Mouse (Mus musculus) cerebellum, adult 2 months (tissue): ENCODE results near the gene Slc38a9. TPM values are rescaled to one million over a fixed set of nuclear protein-coding genes. Genes with fewer than 3 reads are reported as not detected.

Experiments
- DNase-seq, 2 experiments: peaks; one replicate each; pipeline ENCODE4 v3.0.0; 2021
- H3K27ac ChIP-seq: fragments of 200-500 bp; 2 replicates; pipeline ENCODE4 v1.5.1; 2012; ENCODE audit warnings: low read length, control low read depth, inconsistent platforms; ENCODE audit not compliant: insufficient read depth
- H3K27me3 ChIP-seq: fragments of 200-500 bp; 2 replicates; pipeline ENCODE4 v1.6.1; 2012; ENCODE audit warnings: inconsistent platforms, mild to moderate bottlenecking, low read length, moderate library complexity; ENCODE audit not compliant: control insufficient read depth, insufficient read depth
- H3K4me1 ChIP-seq: fragments of 200-500 bp; 2 replicates; pipeline ENCODE4 v1.6.1; 2011; ENCODE audit warnings: low read length; ENCODE audit not compliant: control insufficient read depth, insufficient read depth
- H3K4me3 ChIP-seq: fragments of 200-500 bp; replicated peaks from 2 replicates; pipeline ENCODE3; 2011; ENCODE audit warnings: mild to moderate bottlenecking, low read depth, low read length, control low read depth; ENCODE audit not compliant: insufficient read depth
- CTCF ChIP-seq: fragments of 200-500 bp; IDR thresholded peaks from 2 replicates; pipeline ENCODE4 v1.5.1; 2011; ENCODE audit warnings: low read depth, mild to moderate bottlenecking, control low read depth, low read length, moderate library complexity, borderline replicate concordance; ENCODE audit not compliant: insufficient read depth
- POLR2A ChIP-seq: fragments of 200-500 bp; IDR thresholded peaks from 2 replicates; pipeline ENCODE4 v1.6.1; 2011; ENCODE audit warnings: low read length, control low read depth, borderline replicate concordance; ENCODE audit not compliant: insufficient read depth
- WGBS: fragments of 180-500 bp; shearing (Covaris S2); methylation state at CpG from one replicate; pipeline ENCODE4 v1.1.7; 2018; 5-methylcytosine and 5-hydroxymethylcytosine counted together
- polyA plus RNA-seq: library from polyadenylated mRNA; depleted of rRNA; stranded (reverse); fragments of >200 nt; gene quantifications from 2 replicates; pipeline ENCODE4 v1.2.3, GENCODE M21; 2012

Gene Slc38a9
- polyA plus RNA-seq, 1 experiment: 25.9 TPM

DNA sequence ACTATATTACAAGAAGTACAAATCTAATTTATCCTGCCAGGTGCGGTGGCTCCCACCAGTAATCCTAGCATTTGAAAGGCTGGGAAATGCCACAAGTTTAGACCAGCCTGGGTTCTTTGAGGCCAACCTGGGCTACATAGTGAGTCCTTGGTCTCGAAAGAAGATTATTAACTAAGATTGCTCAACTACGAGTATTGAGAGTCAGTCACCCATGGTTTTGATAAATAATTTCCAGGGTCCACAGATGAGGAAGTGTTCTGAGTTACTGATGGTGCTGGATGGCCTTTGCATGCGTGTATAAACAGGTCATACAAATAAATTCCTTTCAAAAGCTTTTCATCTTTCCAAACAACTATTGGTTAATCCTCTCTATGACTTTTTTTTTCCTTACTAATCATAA lies 83.1 kb downstream of the Slc38a9 start:
- 90% methylated on average over 4 of the region's 4 CpGs for WGBS

DNA sequence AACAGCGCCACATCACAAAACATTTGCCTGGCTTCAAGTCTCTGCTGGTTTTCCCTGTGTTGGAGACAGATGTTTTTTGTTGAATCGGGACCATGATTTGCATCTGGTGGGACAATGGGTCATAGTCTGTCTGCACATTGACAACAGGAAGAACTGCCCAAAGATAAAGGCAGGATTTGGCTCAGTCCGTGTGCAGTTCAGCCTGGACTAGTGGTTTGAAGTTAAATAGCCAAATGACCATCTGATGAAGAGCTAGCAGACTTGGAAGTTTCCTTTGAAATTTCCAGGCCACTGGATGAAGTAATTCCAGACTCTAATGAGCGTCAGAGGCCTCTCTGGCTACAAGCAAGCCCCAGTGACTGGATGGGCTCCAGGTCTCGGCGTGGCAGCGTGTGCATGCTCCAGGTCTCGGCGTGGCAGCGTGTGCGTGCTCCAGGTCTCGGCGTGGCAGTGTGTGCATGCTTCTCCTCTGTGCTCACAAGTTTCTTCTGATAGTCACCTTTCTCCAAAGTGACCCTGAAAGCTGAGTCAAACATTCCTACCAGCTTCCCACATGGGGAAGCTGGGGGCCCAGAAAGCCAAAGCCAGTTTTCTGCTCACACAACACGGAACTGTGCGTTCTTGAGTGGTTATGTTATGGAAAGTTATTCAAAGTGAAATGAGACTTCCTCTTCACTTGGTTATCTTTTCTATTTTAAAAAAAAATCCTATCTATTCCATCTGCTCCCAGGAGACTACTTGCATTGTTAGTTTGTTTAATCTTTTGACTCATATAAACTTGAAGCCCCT lies 83.7 kb downstream of the Slc38a9 start:
- Histone ChIP-seq H3K27me3 (no peaks in the 10 kb centered on the region), H3K4me1 (no peaks in the 10 kb centered on the region), H3K27ac (no peak overlapping the region), H3K4me3 (no peak overlapping the region)
- 29% methylated on average over 15 of the region's 15 CpGs for WGBS
- DNase-seq: no peak
- TF ChIP-seq POLR2A (no peak), CTCF (no peak)

More for the DNA sequence above, 83.1 kb downstream of the Slc38a9 start:
- Histone ChIP-seq H3K27me3 (no peaks in the 10 kb centered on the region), H3K4me3 (no peak overlapping the region), H3K27ac (no peak overlapping the region), H3K4me1 (no peaks in the 10 kb centered on the region)
- no peak for DNase-seq
- no peak for TF ChIP-seq CTCF
- TF ChIP-seq POLR2A: no peak

DNA sequence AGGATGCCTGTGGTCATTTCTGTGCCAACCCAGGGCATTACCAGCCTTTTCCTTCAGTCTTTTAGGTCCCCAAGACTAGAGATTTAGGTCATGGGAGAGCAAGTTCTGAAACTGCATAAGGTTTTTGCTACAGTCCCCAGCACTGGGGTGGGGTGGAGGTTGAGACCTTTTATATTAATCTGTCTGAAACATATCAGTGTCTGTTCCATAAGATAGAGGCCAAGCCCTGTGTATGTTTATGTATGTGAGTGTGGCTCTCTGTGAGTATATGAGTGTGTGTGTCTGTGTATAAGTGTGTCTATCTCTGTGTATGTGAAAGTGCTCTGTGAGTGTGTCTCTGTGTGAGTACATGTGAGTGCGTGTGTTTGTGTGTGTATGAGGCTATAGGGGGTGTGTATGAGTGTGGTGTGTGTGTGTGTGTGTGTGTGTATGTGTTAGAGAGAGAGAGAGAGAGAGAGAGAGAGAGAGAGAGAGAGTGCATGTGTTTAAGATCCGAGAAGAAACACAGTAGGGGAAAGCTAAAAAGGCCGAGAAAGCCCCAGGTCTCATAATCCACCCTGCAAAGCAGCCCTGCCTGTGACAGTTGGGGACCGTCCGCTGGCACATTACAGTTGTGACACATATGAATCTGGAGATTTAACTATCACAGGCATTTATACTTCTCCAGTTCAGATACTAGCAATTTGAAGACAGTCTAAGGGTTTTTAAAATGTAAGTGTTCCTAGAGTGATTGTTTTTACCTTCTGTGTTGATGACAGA lies 85.6 kb downstream of the Slc38a9 start:
- Histone ChIP-seq H3K27me3 (no peaks in the 10 kb centered on the region), H3K4me3 (no peak overlapping the region), H3K27ac (no peak overlapping the region), H3K4me1 (no peaks in the 10 kb centered on the region)
- DNase-seq: no peak
- TF ChIP-seq POLR2A (no peak), CTCF (no peak)
- 93% methylated on average over 5 of the region's 5 CpGs for WGBS

DNA sequence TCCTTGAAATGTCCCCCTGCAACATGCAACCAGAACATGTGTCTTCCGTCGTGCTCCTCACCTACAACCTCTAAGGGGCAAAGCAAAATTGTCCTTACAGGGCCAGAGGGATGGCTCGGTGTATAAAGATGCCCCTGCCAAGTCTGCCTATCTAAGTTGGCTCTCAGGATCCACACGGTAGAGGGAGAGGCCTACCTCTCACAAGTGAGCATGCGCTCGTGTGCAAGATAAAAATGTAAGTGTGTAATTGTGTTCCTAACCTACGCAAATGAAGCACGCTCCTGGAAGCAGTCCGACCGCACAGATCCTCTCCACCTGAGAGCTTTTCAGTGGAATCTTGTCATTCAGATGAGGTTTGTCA lies 86.1 kb downstream of the Slc38a9 start:
- Histone ChIP-seq H3K4me1 (no peaks in the 10 kb centered on the region), H3K4me3 (no peak overlapping the region), H3K27me3 (no peaks in the 10 kb centered on the region), H3K27ac (no peak overlapping the region)
- 86% methylated on average over 10 of the region's 10 CpGs for WGBS
- DNase-seq: no peak
- no peak for TF ChIP-seq POLR2A
- no peak for TF ChIP-seq CTCF

DNA sequence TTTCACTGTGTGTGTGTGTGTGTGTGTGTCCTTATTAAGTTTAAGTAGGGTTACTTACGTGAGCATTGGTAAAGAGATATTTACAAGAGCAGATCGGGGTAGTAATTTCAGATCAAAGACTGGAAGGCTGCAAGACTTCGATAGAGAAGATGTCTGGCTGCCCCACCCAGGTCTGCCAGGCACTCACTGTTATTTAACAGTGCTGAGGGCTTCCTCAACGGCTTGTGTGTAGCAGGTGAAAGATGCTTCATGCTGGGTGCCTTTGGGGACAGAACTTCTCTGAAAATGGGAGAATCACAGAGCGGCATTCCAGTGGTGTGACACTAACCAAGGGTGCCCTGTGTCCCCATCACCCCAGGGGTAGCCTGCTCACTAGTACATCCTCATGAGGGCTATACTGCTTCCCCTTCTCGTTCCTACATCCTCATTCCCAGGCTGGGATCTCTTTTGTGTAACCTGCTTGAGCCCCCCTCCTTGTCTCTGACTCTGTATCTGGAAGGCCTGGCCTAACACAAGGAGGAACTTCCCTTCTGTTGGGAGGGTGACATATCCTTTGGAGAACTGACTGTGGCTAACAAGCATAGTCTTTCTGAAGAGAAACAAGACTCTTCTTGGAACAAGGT lies 87.4 kb downstream of the Slc38a9 start:
- WGBS: 85% methylated on average over 6 of the region's 6 CpGs

DNA sequence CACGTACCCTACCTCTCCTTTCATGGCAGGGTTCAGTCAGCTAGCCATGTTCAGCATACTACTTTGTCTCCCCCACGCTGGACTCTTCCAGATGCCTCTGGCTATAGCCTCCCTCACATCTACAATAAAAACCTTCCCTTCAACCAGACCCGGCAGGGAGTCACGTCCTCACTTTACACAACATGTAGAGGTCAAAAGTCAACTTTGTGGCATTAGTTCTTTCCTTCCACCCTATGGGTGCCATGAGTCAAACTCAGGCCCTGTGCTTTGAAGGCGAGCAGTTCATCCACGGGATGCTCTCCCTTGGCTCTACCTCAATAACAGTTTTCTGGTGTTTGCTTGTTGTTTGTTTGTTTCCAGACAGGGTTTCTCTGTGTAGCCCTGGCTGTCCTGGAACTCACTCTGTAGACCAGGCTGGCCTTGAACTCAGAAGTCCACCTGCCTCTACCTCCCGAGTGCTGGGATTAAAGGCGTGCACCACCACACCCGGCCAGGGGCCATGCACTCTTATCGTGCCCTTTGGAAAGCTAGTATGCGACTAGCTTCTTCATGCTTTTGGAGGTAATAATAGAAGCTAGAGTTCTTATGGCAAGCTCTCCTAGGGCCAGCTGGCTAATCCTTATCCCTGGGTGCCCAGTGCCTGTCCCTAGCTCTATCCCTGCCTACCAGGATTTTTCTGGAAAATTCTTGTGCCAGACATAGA lies 88.4 kb downstream of the Slc38a9 start:
- no peak for TF ChIP-seq POLR2A
- Histone ChIP-seq H3K27ac (no peak overlapping the region), H3K27me3 (no peaks in the 10 kb centered on the region), H3K4me3 (no peak overlapping the region), H3K4me1 (no peaks in the 10 kb centered on the region)
- no peak for DNase-seq
- 84% methylated on average over 11 of the region's 11 CpGs for WGBS

More for the DNA sequence above, 87.4 kb downstream of the Slc38a9 start:
- no peaks in the 10 kb centered on the region for H3K27me3 ChIP-seq
- no peak overlapping the region for H3K27ac ChIP-seq
- TF ChIP-seq POLR2A (no peak), CTCF (no peak)
- no peak for DNase-seq
- no peak overlapping the region for H3K4me3 ChIP-seq
- no peaks in the 10 kb centered on the region for H3K4me1 ChIP-seq

DNA sequence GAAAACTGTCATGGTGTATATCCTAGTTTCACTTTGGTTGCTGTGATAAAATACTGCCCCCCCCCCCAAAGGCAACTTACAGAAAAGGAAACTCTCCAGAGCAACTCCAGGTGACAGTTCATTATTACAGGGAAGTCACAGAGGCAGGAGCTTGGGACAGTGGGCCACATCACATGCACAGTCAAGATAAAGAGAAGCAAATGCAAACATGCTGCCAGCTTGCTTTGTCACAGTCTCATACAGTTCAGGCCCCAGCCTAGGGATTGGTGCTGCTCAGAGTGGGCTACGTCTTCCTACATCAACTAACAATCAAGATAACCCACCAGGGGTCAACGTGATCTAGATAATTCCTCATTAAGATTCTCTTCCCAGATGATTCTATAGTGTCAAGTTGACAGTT lies 89.3 kb downstream of the Slc38a9 start:
- TF ChIP-seq CTCF (no peak), POLR2A (no peak)
- Histone ChIP-seq H3K27ac (no peak overlapping the region), H3K4me3 (no peak overlapping the region), H3K27me3 (no peaks in the 10 kb centered on the region), H3K4me1 (no peaks in the 10 kb centered on the region)
- WGBS: 94% methylated on average over 2 of the region's 2 CpGs
- no peak for DNase-seq
